Mouse (Mus musculus) C2C12 (cell line): ENCODE measurements at regions not wholly inside any gene's neighbourhood (a gene's known extent, or its start where the extent isn't known, plus 50 kb on each side); places are given as distances from the start of the nearest gene placed in this dataset.

Experiments
- CEBPB ChIP-seq: IDR thresholded peaks from one replicate; pipeline ENCODE4 v1.6.1; 2011; ENCODE audit warnings: low read depth, mild to moderate bottlenecking, control low read depth, moderate library complexity
- CTCF ChIP-seq: IDR thresholded peaks from one replicate; pipeline ENCODE4 v1.5.1; 2011; ENCODE audit not compliant: control insufficient read depth, insufficient read depth, insufficient read length
- USF1 ChIP-seq: IDR thresholded peaks from one replicate; pipeline ENCODE4 v1.6.1; 2011; ENCODE audit warnings: low read depth, mild to moderate bottlenecking, control low read depth, moderate library complexity

DNA sequence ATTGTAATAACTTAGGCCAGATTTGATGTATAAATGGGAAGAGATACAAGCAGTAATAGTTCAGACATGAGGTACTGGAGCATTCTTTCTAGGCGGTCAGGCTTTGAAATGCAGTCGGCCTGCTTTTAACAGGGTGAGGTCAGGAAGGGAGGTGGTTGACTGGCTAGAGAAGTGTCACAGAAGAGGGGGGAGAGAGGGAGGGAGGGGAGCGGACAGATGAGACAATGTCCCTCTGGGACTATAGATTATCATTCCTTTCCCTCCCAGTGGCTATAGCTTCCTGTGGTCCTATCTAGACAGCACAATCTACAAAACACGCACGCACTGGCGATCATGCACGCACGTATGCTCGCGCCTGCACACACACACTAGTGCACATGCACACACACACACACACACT lies 200.7 kb upstream of the Fat1 start:
- TF ChIP-seq CTCF (no peak), USF1 (no peak), CEBPB (no peak)
